Mouse (Mus musculus) testis, postnatal 14 days (tissue): ENCODE measurements at regions not wholly inside any gene's neighbourhood (a gene's known extent, or its start where the extent isn't known, plus 50 kb on each side); places are given as distances from the start of the nearest gene placed in this dataset.

Experiments used
- DNase-seq: peaks from one replicate; pipeline ENCODE4 v3.0.0; 2021; ENCODE audit warnings: low spot score

DNA sequence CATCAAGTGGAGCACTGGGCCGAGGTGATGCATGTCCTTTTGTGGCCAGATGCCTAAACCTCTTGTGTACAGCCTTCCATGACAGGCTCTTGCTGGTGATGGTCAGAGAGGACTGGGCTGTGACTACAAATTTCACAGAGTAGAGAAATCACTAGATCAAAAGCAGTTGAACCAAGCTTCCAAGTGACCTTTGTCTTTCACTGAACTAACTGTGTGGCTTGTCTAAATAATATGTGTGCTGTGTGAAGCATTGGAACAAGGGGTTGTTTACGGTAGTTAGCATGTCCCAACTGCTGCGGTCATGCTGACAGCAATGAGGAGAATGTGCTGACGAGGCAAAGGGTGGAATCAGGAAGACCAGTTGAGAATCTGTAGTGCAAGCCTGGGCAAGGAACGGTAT is 55.3 kb upstream of the D16Ertd472e start:
- DNase-seq: no peak

DNA sequence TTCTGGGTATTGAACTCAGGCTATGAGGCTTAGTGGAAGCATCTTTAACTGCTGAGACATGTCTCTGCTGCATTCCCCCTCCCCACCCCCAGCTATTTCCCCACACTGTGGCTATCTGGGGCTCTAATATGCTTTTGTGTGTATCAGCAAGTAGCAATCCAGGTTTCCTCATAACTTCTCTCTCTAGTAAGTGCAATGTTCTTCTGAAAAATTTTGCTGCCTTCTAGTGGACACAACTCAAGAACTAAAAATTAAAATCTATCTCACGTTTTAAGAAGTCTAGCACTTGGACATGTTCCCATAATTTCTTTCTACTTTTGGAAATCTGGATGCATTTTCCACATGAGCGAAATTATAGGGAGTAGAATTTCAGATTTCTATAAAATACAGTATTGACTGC is 50.3 kb upstream of the D16Ertd472e start:
- DNase-seq: no peak
